Mouse (Mus musculus) megakaryocyte progenitor cell, adult 5-6 weeks (primary cell): Measurements from ENCODE around the gene Gm7945. TPM values are rescaled to one million over a fixed set of nuclear protein-coding genes. Genes with fewer than 3 reads are reported as not detected.
"Not testable (repeated sequence)": the region's sequence is repeated elsewhere in the genome, so short reads cannot be mapped to it uniquely, and the experiment has no call there.

Experiments
- ATAC-seq: replicated peaks from 2 replicates; pipeline ENCODE4 v1.8.0; 2016; ENCODE audit warnings: mild to moderate bottlenecking, moderate TSS enrichment, inconsistent platforms; ENCODE audit not compliant: poor library complexity
- total RNA-seq, 2 experiments: library from RNA; stranded (forward) in 1 of 2; stranded (reverse) in 1 of 2; fragments of 157-497, 149-512 nt in 1 of 2; fragments of 200-1000 nt in 1 of 2; gene quantifications; 2 replicates each; pipeline versions ENCODE4 v1.2.3 to v1.2.4; 2015 to 2017

The Gm7945 gene
- not detected in 2 replicates for total RNA-seq (2015)
- not detected in 2 replicates for total RNA-seq (2017)

- ATAC-seq, result not testable (repeated sequence)
Measured at GRCm38 (mm10) chr14:41386279-41386678, at the start of gene Gm7945. Gene Gm7945 (minus strand): TSS chr14:41386379.

GRCm38 (mm10) chr14:41425393-41426075, 39.4 kb upstream of the Gm7945 start:
- not testable (repeated sequence) for ATAC-seq

- ATAC-seq, result not testable (repeated sequence)
Measured at GRCm38 (mm10) chr14:41424694-41425093, 38.5 kb upstream of the Gm7945 start.

GRCm38 (mm10) chr14:41408181-41408580, 22.0 kb upstream of the Gm7945 start, which contains the start of gene Gm6482:
Gene Gm6482 (minus strand): TSS chr14:41408281.
- ATAC-seq, result not testable (repeated sequence)

- ATAC-seq, result not testable (repeated sequence)
Measured at GRCm38 (mm10) chr14:41348309-41348708, 37.9 kb downstream of the Gm7945 start, which contains the start of gene Gm5798. Gene Gm5798 (plus strand): TSS chr14:41348609.

Other genes starting within 250 kb of the Gm7945 start
- not detected in 2 replicates for gene Mbl1, start 234.9 kb downstream of the Gm7945 start, total RNA-seq (2015)
- not detected in 2 replicates for gene Mbl1, start 234.9 kb downstream of the Gm7945 start, total RNA-seq (2017)
- not detected in 2 replicates for gene Sftpd, start 201.2 kb downstream of the Gm7945 start, total RNA-seq (2015)
- gene Sftpd, start 201.2 kb downstream of the Gm7945 start, total RNA-seq (2017), result not detected in 2 replicates
- not detected in 2 replicates for gene Gm2832, start 107.6 kb downstream of the Gm7945 start, total RNA-seq (2015)
- not detected in 2 replicates for gene Gm2832, start 107.6 kb downstream of the Gm7945 start, total RNA-seq (2017)
- gene Gm5798, start 37.8 kb downstream of the Gm7945 start, total RNA-seq (2015), result not detected in 2 replicates
- not detected in 2 replicates for gene Gm5798, start 37.8 kb downstream of the Gm7945 start, total RNA-seq (2017)
- not detected in 2 replicates for gene Gm6482, start 21.9 kb upstream of the Gm7945 start, total RNA-seq (2015)
- gene Gm6482, start 21.9 kb upstream of the Gm7945 start, total RNA-seq (2017), result not detected in 2 replicates
- not detected in 2 replicates for gene Gm7954, start 67.1 kb upstream of the Gm7945 start, total RNA-seq (2015)
- gene Gm7954, start 67.1 kb upstream of the Gm7945 start, total RNA-seq (2017), result not detected in 2 replicates
- gene Gm3486, start 103.1 kb upstream of the Gm7945 start, total RNA-seq (2015), result not detected in 2 replicates
- gene Gm3486, start 103.1 kb upstream of the Gm7945 start, total RNA-seq (2017), result not detected in 2 replicates
- gene Gm7970, start 169.2 kb upstream of the Gm7945 start, total RNA-seq (2015), result not detected in 2 replicates
- not detected in 2 replicates for gene Gm7970, start 169.2 kb upstream of the Gm7945 start, total RNA-seq (2017)
- not detected in 2 replicates for gene 1700049E17Rik2, start 186.8 kb upstream of the Gm7945 start, total RNA-seq (2015)
- not detected in 2 replicates for gene 1700049E17Rik2, start 186.8 kb upstream of the Gm7945 start, total RNA-seq (2017)
- not detected in 2 replicates for gene Gm3072, start 238.2 kb upstream of the Gm7945 start, total RNA-seq (2015)
- not detected in 2 replicates for gene Gm3072, start 238.2 kb upstream of the Gm7945 start, total RNA-seq (2017)